Comparison of ENCODE assay signal across 22 mouse cellular contexts in the genomic region with DNA sequence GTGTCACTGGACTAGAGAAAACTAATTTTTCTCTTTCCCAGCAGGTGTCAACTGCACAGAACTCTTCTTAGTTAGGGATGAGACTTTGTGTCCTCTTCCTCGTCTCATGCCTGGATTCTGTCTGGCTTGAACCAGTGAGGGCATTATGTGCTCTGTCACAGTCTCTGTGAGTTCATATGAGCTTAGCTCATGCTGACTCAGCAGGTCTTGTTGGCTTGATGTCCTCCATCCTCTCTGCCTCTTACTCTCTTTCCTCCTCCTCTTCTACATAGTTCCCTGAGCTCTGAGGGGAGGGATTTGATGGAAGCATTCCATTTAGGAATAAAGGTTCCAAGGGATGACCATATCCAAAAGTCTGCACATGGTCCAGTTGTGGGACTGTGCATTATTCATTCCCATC.
DNase-seq lines count a peak whose midpoint lies in the region; ATAC-seq and TF ChIP-seq lines count a peak whose summit lies in the region.
"Had no signal": no experiment of that assay in that cellular context is flagged by ENCODE, and none has a peak within 500 bp of the region (broad histone marks: within the 10 kb centered on the region; RNA-seq: fewer than 3 reads in every experiment).

No protein-coding gene starts in this region.

- H3K9me3 ChIP-seq in lung, embryonic 14.5 days (ENCODE audit: low read depth, low read length): no peaks in the 10 kb centered on the region
- H3K9me3 ChIP-seq in CH12.LX (replicated peaks; ENCODE audit: low read length) (no peaks in the 10 kb centered on the region), ES-E14 (ENCODE audit: control insufficient read depth, insufficient read depth, low read depth, low read length) (no peaks in the 10 kb centered on the region)
- H3K9me3 ChIP-seq in forebrain, embryonic 12.5 days: no peaks in the 10 kb centered on the region
- H3K9me3 ChIP-seq in liver, postnatal 0 days (ENCODE audit: low read length): no peaks in the 10 kb centered on the region
- H3K9me3 ChIP-seq: G1E had no signal

- dilution Hi-C loops in CH12.LX (cut with MboI; ENCODE audit: extremely low pct_ligation_motif_present, extremely low pct_unique_long_range_greater_than_20kb, low sequenced_read_pairs): no loop called here

- WGBS in lung, embryonic 14.5 days: 95% methylated on average over 1 of the region's 1 CpGs
- 85% methylated on average over 1 of the region's 1 CpGs for WGBS in forebrain, embryonic 12.5 days
- whole genome bisulfite sequencing in liver, postnatal 0 days (ENCODE audit: insufficient replicate concordance): 70% methylated on average over 1 of the region's 1 CpGs

- ATAC-seq in lung, embryonic 14.5 days (ENCODE audit: insufficient read depth): no peak
- ATAC-seq in forebrain, embryonic 12.5 days (ENCODE audit: low FRiP score): no peak
- ATAC-seq in liver, postnatal 0 days: no peak
- ATAC-seq: activated CD4-positive, CD25-positive, alpha-beta regulatory T cell, adult 4 months; CD4-positive, CD25-positive, alpha-beta regulatory T cell, adult 4 months; Patski had no signal

- no peaks in the 10 kb centered on the region for H3K79me2 ChIP-seq in CH12.LX (replicated peaks; ENCODE audit: control insufficient read depth, extremely low read depth, insufficient read depth, poor library complexity, severe bottlenecking)

- TF ChIP-seq RAD21 in CH12.LX (IDR thresholded peaks at IDR 0.05; ENCODE audit: low read depth, low read length): no peak

- H3K27me3 ChIP-seq in lung, embryonic 14.5 days (ENCODE audit: insufficient read depth, low read length): no peaks in the 10 kb centered on the region
- H3K27me3 ChIP-seq in CH12.LX (replicated peaks): no peaks in the 10 kb centered on the region
- no peaks in the 10 kb centered on the region for H3K27me3 ChIP-seq in forebrain, embryonic 12.5 days
- no peaks in the 10 kb centered on the region for H3K27me3 ChIP-seq in liver, postnatal 0 days (ENCODE audit: insufficient read depth, low read length)
- H3K27me3 ChIP-seq: Patski had no signal

- no peak for DNase-seq in lung, embryonic 14.5 days
- no peak for DNase-seq in lung, postnatal 10 days
- DNase-seq in CH12.LX (ENCODE audit: extremely low read depth) (no peak), ES-E14 (ENCODE audit: low read depth, low spot score) (no peak)
- DNase-seq in liver, postnatal 0 days: no peak
- DNase-seq: adrenal gland, adult 2 months; adrenal gland, adult 8-10 months; adrenal gland, postnatal 10 days; adrenal gland, postnatal 14 days; adrenal gland, postnatal 25 days; adrenal gland, postnatal 36 days; B cell, adult 2 months; cerebellum, adult 11 months; cerebellum, adult 11-12 months; cerebellum, adult 18-20 months; cerebellum, adult 2 months; cerebellum, adult 8-10 months had no signal

- no peak overlapping the region for H3K9ac ChIP-seq in lung, embryonic 14.5 days
- H3K9ac ChIP-seq in CH12.LX (ENCODE audit: insufficient read depth, low read depth): no peak overlapping the region
- H3K9ac ChIP-seq in ES-E14 (ENCODE audit: insufficient read depth, low read depth, low read length, poor library complexity, severe bottlenecking): no peak overlapping the region
- H3K9ac ChIP-seq in forebrain, embryonic 12.5 days: no peak overlapping the region
- H3K9ac ChIP-seq in liver, postnatal 0 days (replicated peaks): no peak overlapping the region

- no peak overlapping the region for H3K4me2 ChIP-seq in lung, embryonic 14.5 days
- H3K4me2 ChIP-seq in CH12.LX (ENCODE audit: insufficient read depth, low read depth, poor library complexity, severe bottlenecking): no peak overlapping the region
- no peak overlapping the region for H3K4me2 ChIP-seq in forebrain, embryonic 12.5 days
- H3K4me2 ChIP-seq in liver, postnatal 0 days (ENCODE audit: low read depth, low read length): no peak overlapping the region

- no peak overlapping the region for H3K4me3 ChIP-seq in lung, embryonic 14.5 days (ENCODE audit: low read depth, low read length)
- H3K4me3 ChIP-seq in CH12.LX (replicated peaks in 1 of 3; ENCODE audit: low read depth in 2 of 3, low read length in 2 of 3, poor library complexity in 1 of 3): no peak overlapping the region
- no peak overlapping the region for H3K4me3 ChIP-seq in ES-E14 (ENCODE audit: insufficient read depth in 1 of 2, low read depth in 1 of 2, low read length in 2 of 2, poor library complexity in 1 of 2, severe bottlenecking in 1 of 2)
- no peak overlapping the region for H3K4me3 ChIP-seq in forebrain, embryonic 12.5 days (replicated peaks)
- no peak overlapping the region for H3K4me3 ChIP-seq in liver, postnatal 0 days (ENCODE audit: low read depth, low read length)

- H3K27ac ChIP-seq in lung, embryonic 14.5 days (ENCODE audit: low read depth): peak overlapping the region; percentile 13; the same call in 1 of the 2 replicates
- H3K27ac ChIP-seq in CH12.LX (ENCODE audit: insufficient read depth, low read depth): no peak overlapping the region
- no peak overlapping the region for H3K27ac ChIP-seq in ES-E14 (ENCODE audit: insufficient read depth, low read depth, low read length, poor library complexity, severe bottlenecking)
- H3K27ac ChIP-seq in forebrain, embryonic 12.5 days: no peak overlapping the region
- H3K27ac ChIP-seq in liver, postnatal 0 days (ENCODE audit: low read depth): no peak overlapping the region

- no peak for TF ChIP-seq EP300 in CH12.LX (IDR thresholded peaks at IDR 0.05; ENCODE audit: low read length)
- no peak for TF ChIP-seq EP300 in liver, postnatal 0 days (IDR thresholded peaks at IDR 0.05; ENCODE audit: low read depth)

- TF ChIP-seq POLR2A in CH12.LX (IDR thresholded peaks at IDR 0.05; ENCODE audit: low read depth, low read length): no peak

- in situ Hi-C loops in CH12.LX (cut with MboI; ENCODE audit: low pct_ligation_motif_present, low pct_unique_long_range_greater_than_20kb, low sequenced_read_pairs) (no loop called here), ES-E14 (cut with MboI; ENCODE audit: low sequenced_read_pairs in 2 of 2, unreplicated experiment in 2 of 2) (no loop called here)

- no peaks in the 10 kb centered on the region for H3K36me3 ChIP-seq in lung, embryonic 14.5 days (ENCODE audit: insufficient read depth)
- no peaks in the 10 kb centered on the region for H3K36me3 ChIP-seq in CH12.LX (replicated peaks in 1 of 2; ENCODE audit: control insufficient read depth in 1 of 2, insufficient read depth in 1 of 2, low read length in 1 of 2)
- H3K36me3 ChIP-seq in ES-E14 (ENCODE audit: control insufficient read depth, insufficient read depth, low read length, poor library complexity, severe bottlenecking): no peaks in the 10 kb centered on the region
- no peaks in the 10 kb centered on the region for H3K36me3 ChIP-seq in forebrain, embryonic 12.5 days (replicated peaks)
- H3K36me3 ChIP-seq in liver, postnatal 0 days (replicated peaks; ENCODE audit: insufficient read depth, low read length): no peaks in the 10 kb centered on the region
- H3K36me3 ChIP-seq: G1E had no signal

- no peak for TF ChIP-seq CTCF in lung, embryonic 14.5 days (IDR thresholded peaks at IDR 0.05; ENCODE audit: low read depth)
- TF ChIP-seq CTCF in CH12.LX (conservative IDR thresholded peaks at IDR 0.05 in 1 of 2, IDR thresholded peaks at IDR 0.05 in 1 of 2; ENCODE audit: low read depth in 2 of 2, low read length in 2 of 2): no peak
- TF ChIP-seq CTCF in liver, postnatal 0 days (IDR thresholded peaks at IDR 0.05; ENCODE audit: low read depth): no peak

- no peaks in the 10 kb centered on the region for H3K4me1 ChIP-seq in lung, embryonic 14.5 days (ENCODE audit: insufficient read depth)
- H3K4me1 ChIP-seq in CH12.LX (ENCODE audit: control insufficient read depth in 1 of 2, insufficient read depth in 2 of 2) (peaks cover 5 to 8% of the 10 kb centered on the region in 2 experiments; a peak in 2 of 4 replicates), ES-E14 (ENCODE audit: control insufficient read depth in 2 of 2, insufficient read depth in 2 of 2, low read length in 2 of 2, poor library complexity in 1 of 2) (no peaks in the 10 kb centered on the region)
- H3K4me1 ChIP-seq in forebrain, embryonic 12.5 days: no peaks in the 10 kb centered on the region
- H3K4me1 ChIP-seq in liver, postnatal 0 days (ENCODE audit: insufficient read depth): no peaks in the 10 kb centered on the region

TF ChIP-seq in CH12.LX, 34 proteins besides CTCF, POLR2A, EP300 and RAD21:
- no peak for TF ChIP-seq TBP (conservative IDR thresholded peaks at IDR 0.05; ENCODE audit: low read depth, low read length)
- peak; percentile 94 for TF ChIP-seq MAFK (IDR thresholded peaks at IDR 0.05; ENCODE audit: insufficient replicate concordance, low read length)
- TF ChIP-seq ETS1 (conservative IDR thresholded peaks at IDR 0.05; ENCODE audit: low read depth, low read length): no peak
- no peak for TF ChIP-seq ZC3H11A (IDR thresholded peaks at IDR 0.05; ENCODE audit: low read depth, low read length)
- no peak for TF ChIP-seq MYC (IDR thresholded peaks at IDR 0.05; ENCODE audit: low read depth, low read length)
- TF ChIP-seq NELFE (IDR thresholded peaks at IDR 0.05; ENCODE audit: low read depth, low read length): no peak
- TF ChIP-seq CHD2 (IDR thresholded peaks at IDR 0.05; ENCODE audit: low read length): no peak
- TF ChIP-seq JUND (conservative IDR thresholded peaks at IDR 0.05; ENCODE audit: low read depth, low read length): no peak
TF ChIP-seq in CH12.LX: peak in this region for 1.

TF ChIP-seq in ES-E14, 5 proteins besides CTCF, POLR2A, EP300 and RAD21:
- TF ChIP-seq HCFC1 (IDR thresholded peaks at IDR 0.05; ENCODE audit: borderline replicate concordance, insufficient read depth, low read length) (no peak), ZNF384 (IDR thresholded peaks at IDR 0.05; ENCODE audit: low read depth, low read length) (no peak), CHD2 (IDR thresholded peaks at IDR 0.05; ENCODE audit: low read depth, low read length) (no peak), MAFK (IDR thresholded peaks at IDR 0.05; ENCODE audit: insufficient read depth, low read depth, low read length) (peak; percentile 76)
